Mouse (Mus musculus) lung, embryonic 16.5 days (tissue): Measurements from ENCODE around the gene Tmem19. TPM values are rescaled to one million over a fixed set of nuclear protein-coding genes. Genes with fewer than 3 reads are reported as not detected.

ENCODE experiments used
- ATAC-seq: fragments of 200-750 bp; cut with Nextera tagmentation; 2 replicates; pipeline ENCODE4 v1.8.0; 2017; ENCODE audit warnings: low read depth, mild to moderate bottlenecking, moderate library complexity
- H3K27ac ChIP-seq: fragments of 300-500 bp; sonication (generic); 2 replicates; pipeline ENCODE4 v1.5.1; 2014; ENCODE audit warnings: mild to moderate bottlenecking, control low read depth, low read length
- H3K27me3 ChIP-seq: fragments of 300-500 bp; sonication (generic); 2 replicates; pipeline ENCODE4 v1.6.1; 2014; ENCODE audit warnings: low read depth, low read length, mixed read lengths; ENCODE audit not compliant: control insufficient read depth, insufficient read depth
- H3K36me3 ChIP-seq: fragments of 300-500 bp; sonication (generic); 2 replicates; pipeline ENCODE4 v1.6.1; 2014; ENCODE audit warnings: low read length; ENCODE audit not compliant: control insufficient read depth, insufficient read depth
- H3K4me1 ChIP-seq: fragments of 300-500 bp; sonication (generic); replicated peaks from 2 replicates; pipeline ENCODE4 v1.6.1; 2014; ENCODE audit warnings: low read length, mixed read lengths; ENCODE audit not compliant: control insufficient read depth, insufficient read depth
- H3K4me2 ChIP-seq: fragments of 300-500 bp; sonication (generic); 2 replicates; pipeline ENCODE4 v1.6.1; 2014; ENCODE audit warnings: low read depth, low read length, control low read depth
- H3K4me3 ChIP-seq: fragments of 300-500 bp; sonication (generic); 2 replicates; pipeline ENCODE4 v1.5.1; 2014; ENCODE audit warnings: mild to moderate bottlenecking, low read length, control low read depth
- H3K9ac ChIP-seq: fragments of 300-500 bp; sonication (generic); 2 replicates; pipeline ENCODE4 v1.6.1; 2014; ENCODE audit warnings: low read length, control low read depth
- H3K9me3 ChIP-seq: fragments of 300-500 bp; sonication (generic); 2 replicates; pipeline ENCODE4 v1.6.1; 2016; ENCODE audit warnings: low read length; ENCODE audit not compliant: control insufficient read depth
- WGBS: fragments of 180-500 bp; shearing (Covaris S2); extraction: QIAGEN DNeasy Blood & Tissue Kit; methylation state at CpG from one replicate; pipeline ENCODE4 v1.1.7; 2014; 5-methylcytosine and 5-hydroxymethylcytosine counted together
- polyA plus RNA-seq: library from polyadenylated mRNA; unstranded; fragments of >200 nt; fragmentation: Nextera tagmentation; extraction: Ambion mirVana; gene quantifications from 2 replicates; pipeline ENCODE4 v1.2.1, GENCODE M21; 2015

Gene Tmem19
- polyA plus RNA-seq = 28.9 and 30.7 TPM in 2 replicates

GRCm38 (mm10) chr10:115361840-115362622 is at the start of gene Tmem19:
Tmem19 (minus strand) TSS chr10:115362501.
- Histone ChIP-seq H3K4me1 (peaks cover 4% of the 10 kb centered on the region), H3K9me3 (no peaks in the 10 kb centered on the region), H3K36me3 (no peaks in the 10 kb centered on the region; the same call in 1 of the 2 replicates), H3K27me3 (no peaks in the 10 kb centered on the region), H3K4me3 (peak within 1 kb of the TSS; percentile 71), H3K9ac (peak within 1 kb of the TSS; percentile 71), H3K27ac (peak within 1 kb of the TSS; percentile 98), H3K4me2 (peak within 1 kb of the TSS; percentile 89)
- under 1% methylated on average over 40 of the region's 58 CpGs for WGBS
- peak; percentile 100 for ATAC-seq

- Histone ChIP-seq H3K9me3 (no peaks in the 10 kb centered on the region), H3K4me1 (no peaks in the 10 kb centered on the region), H3K9ac (no peak overlapping the region), H3K4me3 (no peak overlapping the region), H3K27me3 (no peaks in the 10 kb centered on the region), H3K36me3 (peaks cover 49% of the 10 kb centered on the region), H3K4me2 (no peak overlapping the region), H3K27ac (no peak overlapping the region)
- no peak for ATAC-seq
- WGBS = 57% methylated on average over 6 of the region's 6 CpGs
These were observed 44.1 kb upstream of the Tmem19 start for GRCm38 (mm10) chr10:115406393-115406792.

DNA sequence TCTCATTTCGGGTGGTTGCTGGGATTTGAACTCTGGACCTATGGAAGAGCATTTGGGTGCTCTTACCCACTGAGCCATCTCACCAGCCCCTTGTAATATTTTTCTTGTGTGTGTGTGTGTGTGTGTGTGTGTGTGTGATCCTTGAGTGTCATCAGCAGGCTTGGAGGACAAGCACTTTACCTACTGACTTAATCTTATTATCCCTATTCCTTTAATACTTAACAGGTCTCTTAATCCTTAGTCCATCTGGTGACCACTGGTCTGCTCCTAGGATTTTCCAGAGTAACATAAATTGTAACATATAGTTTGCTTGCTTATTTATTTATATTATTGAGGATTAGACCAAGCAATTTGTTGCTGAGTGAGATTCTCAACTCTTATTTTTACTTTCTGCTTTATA is 29.6 kb upstream of the Tmem19 start:
- Histone ChIP-seq H3K9me3 (no peaks in the 10 kb centered on the region), H3K9ac (no peak overlapping the region), H3K27ac (no peak overlapping the region), H3K36me3 (peaks cover 21% of the 10 kb centered on the region), H3K4me2 (no peak overlapping the region), H3K4me1 (peaks cover 16% of the 10 kb centered on the region), H3K27me3 (no peaks in the 10 kb centered on the region), H3K4me3 (no peak overlapping the region)
- no peak for ATAC-seq
- WGBS = 93% methylated on average over 1 of the region's 1 CpGs

GRCm38 (mm10) chr10:115391076-115391475 is 28.8 kb upstream of the Tmem19 start:
- Histone ChIP-seq H3K27ac (no peak overlapping the region), H3K9ac (no peak overlapping the region), H3K27me3 (no peaks in the 10 kb centered on the region), H3K36me3 (peaks cover 21% of the 10 kb centered on the region), H3K9me3 (no peaks in the 10 kb centered on the region), H3K4me2 (no peak overlapping the region), H3K4me1 (peaks cover 18% of the 10 kb centered on the region), H3K4me3 (no peak overlapping the region)
- 90% methylated on average over 4 of the region's 4 CpGs for WGBS
- no peak for ATAC-seq

- Histone ChIP-seq H3K4me3 (no peak overlapping the region), H3K9me3 (no peaks in the 10 kb centered on the region), H3K27me3 (no peaks in the 10 kb centered on the region), H3K4me1 (peaks cover 22% of the 10 kb centered on the region), H3K36me3 (peaks cover 13% of the 10 kb centered on the region), H3K4me2 (0 out of 2 replicates have a peak overlapping the region, but pooled peaks have one; percentile 2), H3K27ac (no peak overlapping the region), H3K9ac (no peak overlapping the region)
- 83% methylated on average over 3 of the region's 3 CpGs for WGBS
- no peak for ATAC-seq
These were observed 25.6 kb upstream of the Tmem19 start for GRCm38 (mm10) chr10:115387891-115388290.

GRCm38 (mm10) chr10:115385018-115386002 is 23.0 kb upstream of the Tmem19 start:
- no peaks in the 10 kb centered on the region for H3K9me3 ChIP-seq
- H3K4me3 ChIP-seq = peak overlapping the region; percentile 79
- peak overlapping the region; percentile 98 for H3K27ac ChIP-seq
- under 1% methylated on average over 77 of the region's 101 CpGs for WGBS
- H3K4me1 ChIP-seq = peaks cover 25% of the 10 kb centered on the region
- peak; percentile 20 for ATAC-seq
- peaks cover 5% of the 10 kb centered on the region for H3K36me3 ChIP-seq
- peak overlapping the region; percentile 77 for H3K4me2 ChIP-seq
- H3K27me3 ChIP-seq = no peaks in the 10 kb centered on the region
- H3K9ac ChIP-seq = peak overlapping the region; percentile 96

- Histone ChIP-seq H3K9ac (peak within 1 kb of the TSS; percentile 96), H3K27me3 (no peaks in the 10 kb centered on the region), H3K4me1 (peaks cover 25% of the 10 kb centered on the region), H3K36me3 (peaks cover 4% of the 10 kb centered on the region), H3K27ac (peak within 1 kb of the TSS; percentile 99), H3K9me3 (no peaks in the 10 kb centered on the region), H3K4me2 (peak within 1 kb of the TSS; percentile 77), H3K4me3 (peak within 1 kb of the TSS; percentile 79)
- WGBS = under 1% methylated on average over 62 of the region's 65 CpGs
- peak; percentile 98 for ATAC-seq
These were observed 22.1 kb upstream of the Tmem19 start, which contains the start of the genes Thap2 and Zfc3h1 for GRCm38 (mm10) chr10:115384221-115385017. Thap2 (minus strand) TSS chr10:115384443. Zfc3h1 (plus strand) TSS chr10:115384959.

DNA sequence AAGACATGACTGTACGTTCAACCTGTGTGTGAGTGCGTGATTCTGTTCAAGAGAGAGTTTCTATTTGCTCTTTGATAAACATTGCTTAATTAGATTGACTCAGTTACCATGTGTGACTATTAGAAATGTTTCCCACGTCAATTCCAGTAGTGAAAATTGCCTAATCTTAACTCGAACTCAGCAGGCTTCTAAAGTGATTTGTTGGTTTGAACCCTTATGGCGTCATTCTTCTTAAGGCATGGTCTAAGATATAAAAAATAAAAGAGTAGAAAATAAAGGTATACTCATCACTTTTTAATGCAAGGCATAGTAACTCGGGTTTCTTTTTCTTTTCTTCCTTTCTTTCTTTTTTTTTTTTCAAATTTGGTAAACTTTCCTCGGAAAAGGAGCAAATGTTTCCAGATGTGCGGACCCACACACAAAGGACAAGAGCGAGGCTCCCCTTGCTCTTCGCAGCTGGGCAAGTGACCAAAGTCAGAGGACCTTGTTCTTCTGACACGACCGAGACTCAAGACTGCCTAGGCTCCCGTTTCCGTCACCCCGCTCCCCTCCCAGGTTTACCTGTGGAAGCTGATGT is 21.4 kb upstream of the Tmem19 start:
- peak overlapping the region; percentile 99 for H3K27ac ChIP-seq
- 1% methylated on average over 15 of the region's 15 CpGs for WGBS
- no peak for ATAC-seq

More for the DNA sequence above, 21.4 kb upstream of the Tmem19 start:
- H3K9ac ChIP-seq = peak overlapping the region; percentile 89
- no peaks in the 10 kb centered on the region for H3K9me3 ChIP-seq
- H3K36me3 ChIP-seq = no peaks in the 10 kb centered on the region
- H3K4me1 ChIP-seq = peaks cover 22% of the 10 kb centered on the region
- no peaks in the 10 kb centered on the region for H3K27me3 ChIP-seq
- H3K4me2 ChIP-seq = peak overlapping the region; percentile 62
- peak overlapping the region; percentile 79 for H3K4me3 ChIP-seq
